Mouse (Mus musculus) CH12.LX (cell line): ENCODE measurements around the gene Coro6. TPM values are rescaled to one million over a fixed set of nuclear protein-coding genes. Genes with fewer than 3 reads are reported as not detected.

Experiments
- DNase-seq: peaks from one replicate; pipeline ENCODE4 v3.0.0-alpha.2; 2013; ENCODE audit errors: extremely low read depth
- H3K27ac ChIP-seq: 2 replicates; pipeline ENCODE4 v1.5.1; 2012; ENCODE audit warnings: low read depth, mild to moderate bottlenecking, control low read depth, moderate library complexity; ENCODE audit not compliant: insufficient read depth
- H3K27me3 ChIP-seq: replicated peaks from 2 replicates; pipeline ENCODE3; 2012; ENCODE audit warnings: inconsistent platforms
- H3K36me3 ChIP-seq, 2 experiments: replicated peaks in 1 of 2; 2 replicates each; pipeline versions ENCODE3 to v1.6.1; 2012; ENCODE audit warnings: inconsistent platforms in 1 of 2, low read length in 1 of 2, mild to moderate bottlenecking in 1 of 2, mixed read lengths in 1 of 2, moderate library complexity in 1 of 2; ENCODE audit not compliant: control insufficient read depth in 1 of 2, insufficient read depth in 1 of 2
- H3K4me1 ChIP-seq, 2 experiments: 2 replicates each; pipeline ENCODE4 v1.6.1; 2012; ENCODE audit warnings: inconsistent platforms in 1 of 2, moderate library complexity in 1 of 2; ENCODE audit not compliant: insufficient read depth in 2 of 2, control insufficient read depth in 1 of 2
- H3K4me2 ChIP-seq: 2 replicates; pipeline ENCODE4 v1.6.1; 2012; ENCODE audit warnings: low read depth, mild to moderate bottlenecking, control low read depth; ENCODE audit not compliant: poor library complexity, insufficient read depth, severe bottlenecking
- H3K4me3 ChIP-seq, 3 experiments: fragments of 150-350 bp in 1 of 3; sonication (generic) in 1 of 3; replicated peaks in 1 of 3; 2 replicates each; pipeline versions ENCODE3 to v1.5.1; 2011 to 2012; ENCODE audit warnings: low read depth in 2 of 3, low read length in 2 of 3, mild to moderate bottlenecking in 2 of 3, moderate library complexity in 2 of 3, control low read depth in 1 of 3, improper control_type of control experiment in 1 of 3, inconsistent platforms in 1 of 3, mixed read lengths in 1 of 3; ENCODE audit not compliant: poor library complexity in 1 of 3
- H3K79me2 ChIP-seq: replicated peaks from 2 replicates; pipeline ENCODE4 v1.6.1; 2012; ENCODE audit warnings: mild to moderate bottlenecking, moderate library complexity; ENCODE audit not compliant: control insufficient read depth, poor library complexity, insufficient read depth, severe bottlenecking; ENCODE audit errors: extremely low read depth
- H3K9ac ChIP-seq: 2 replicates; pipeline ENCODE4 v1.6.1; 2012; ENCODE audit warnings: low read depth, mild to moderate bottlenecking, control low read depth, moderate library complexity; ENCODE audit not compliant: insufficient read depth
- H3K9me3 ChIP-seq: replicated peaks from 2 replicates; pipeline ENCODE3; 2012; ENCODE audit warnings: low read length, inconsistent platforms, mixed read lengths
- CHD1 ChIP-seq: IDR thresholded peaks from 2 replicates; pipeline ENCODE4 v1.6.1; 2012; ENCODE audit warnings: low read depth, low read length, improper control_type of control experiment, inconsistent platforms
- CHD2 ChIP-seq: IDR thresholded peaks from 2 replicates; pipeline ENCODE4 v1.6.1; 2011; ENCODE audit warnings: low read length, improper control_type of control experiment
- E2F4 ChIP-seq: IDR thresholded peaks from 2 replicates; pipeline ENCODE4 v1.6.1; 2011; ENCODE audit warnings: low read depth, low read length, improper control_type of control experiment; ENCODE audit not compliant: insufficient replicate concordance
- EP300 ChIP-seq: IDR thresholded peaks from 2 replicates; pipeline ENCODE4 v1.6.1; 2011; ENCODE audit warnings: low read length, improper control_type of control experiment
- ETS1 ChIP-seq: conservative IDR thresholded peaks from 2 replicates; pipeline ENCODE4 v1.6.1; 2012; ENCODE audit warnings: low read depth, mild to moderate bottlenecking, inconsistent platforms, low read length, improper control_type of control experiment, moderate library complexity
- IRF4 ChIP-seq: IDR thresholded peaks from 2 replicates; pipeline ENCODE4 v1.6.1; 2014; ENCODE audit warnings: low read depth, mild to moderate bottlenecking, inconsistent platforms, low read length, improper control_type of control experiment
- JUN ChIP-seq: IDR thresholded peaks from 2 replicates; pipeline ENCODE4 v1.6.1; 2011; ENCODE audit warnings: low read depth, mild to moderate bottlenecking, low read length, improper control_type of control experiment, moderate library complexity; ENCODE audit not compliant: insufficient read depth
- KAT2A ChIP-seq: IDR thresholded peaks from 2 replicates; pipeline ENCODE4 v1.6.1; 2012; ENCODE audit warnings: low read length, improper control_type of control experiment, inconsistent platforms; ENCODE audit not compliant: insufficient replicate concordance
- MAFK ChIP-seq: IDR thresholded peaks from 2 replicates; pipeline ENCODE4 v1.6.1; 2011; ENCODE audit warnings: low read length, improper control_type of control experiment; ENCODE audit not compliant: insufficient replicate concordance
- NRF1 ChIP-seq: IDR thresholded peaks from 2 replicates; pipeline ENCODE4 v1.6.1; 2014; ENCODE audit warnings: low read depth, mild to moderate bottlenecking, inconsistent platforms, low read length, improper control_type of control experiment, moderate library complexity
- PAX5 ChIP-seq: IDR thresholded peaks from 2 replicates; pipeline ENCODE4 v1.6.1; 2012; ENCODE audit warnings: low read length, inconsistent platforms, mixed read lengths
- POLR2AphosphoS2 ChIP-seq: IDR thresholded peaks from 2 replicates; pipeline ENCODE4 v1.6.1; 2011; ENCODE audit warnings: low read depth, low read length, improper control_type of control experiment
- SIN3A ChIP-seq: IDR thresholded peaks from 2 replicates; pipeline ENCODE4 v1.6.1; 2012; ENCODE audit warnings: low read length, improper control_type of control experiment, inconsistent platforms
- TCF12 ChIP-seq: IDR thresholded peaks from 2 replicates; pipeline ENCODE4 v1.6.1; 2014; ENCODE audit warnings: low read depth, mild to moderate bottlenecking, inconsistent platforms, low read length, improper control_type of control experiment
- USF1 ChIP-seq: IDR thresholded peaks from 2 replicates; pipeline ENCODE4 v1.6.1; 2014; ENCODE audit warnings: low read depth, mild to moderate bottlenecking, inconsistent platforms, low read length, improper control_type of control experiment
- ZC3H11A ChIP-seq: IDR thresholded peaks from 2 replicates; pipeline ENCODE4 v1.6.1; 2012; ENCODE audit warnings: low read depth, mild to moderate bottlenecking, inconsistent platforms, low read length, improper control_type of control experiment
- ZKSCAN1 ChIP-seq: IDR thresholded peaks from 2 replicates; pipeline ENCODE4 v1.6.1; 2012; ENCODE audit warnings: low read depth, inconsistent platforms, low read length, improper control_type of control experiment, borderline replicate concordance
- ZMIZ1 ChIP-seq: IDR thresholded peaks from 2 replicates; pipeline ENCODE4 v1.6.1; 2012; ENCODE audit warnings: low read depth, mild to moderate bottlenecking, inconsistent platforms, low read length, improper control_type of control experiment
- dilution Hi-C: fragments of 300-500 bp; cut with MboI; formaldehyde crosslinking; loops from 2 replicates; pipeline ENCODE4 v1.14.3; 2020; ENCODE audit warnings: low sequenced_read_pairs; ENCODE audit not compliant: extremely low pct_unique_long_range_greater_than_20kb, extremely low pct_ligation_motif_present
- in situ Hi-C: fragments of 300-500 bp; cut with MboI; formaldehyde crosslinking; loops from 3 replicates; pipeline ENCODE4 v1.14.3; 2019; ENCODE audit warnings: low sequenced_read_pairs, low pct_ligation_motif_present, low pct_unique_long_range_greater_than_20kb, mixed read lengths
- polyA plus RNA-seq: library from polyadenylated mRNA; unstranded; fragments of >175 nt; gene quantifications from 2 replicates; pipeline ENCODE4 v1.2.1, GENCODE M21; 2012; ENCODE audit warnings: low read depth; ENCODE audit not compliant: insufficient read length
- total RNA-seq, 2 experiments: library from RNA; depleted of rRNA; stranded (reverse); fragments of 300-350 nt in 1 of 2; fragments of >200 nt in 1 of 2; gene quantifications; 2 replicates each; pipeline ENCODE4 v1.2.3; 2012 to 2014

Coro6 gene
- total and polyA plus RNA-seq, 3 experiments, result 0.25 to 0.39 TPM; not detected in 1

DNA sequence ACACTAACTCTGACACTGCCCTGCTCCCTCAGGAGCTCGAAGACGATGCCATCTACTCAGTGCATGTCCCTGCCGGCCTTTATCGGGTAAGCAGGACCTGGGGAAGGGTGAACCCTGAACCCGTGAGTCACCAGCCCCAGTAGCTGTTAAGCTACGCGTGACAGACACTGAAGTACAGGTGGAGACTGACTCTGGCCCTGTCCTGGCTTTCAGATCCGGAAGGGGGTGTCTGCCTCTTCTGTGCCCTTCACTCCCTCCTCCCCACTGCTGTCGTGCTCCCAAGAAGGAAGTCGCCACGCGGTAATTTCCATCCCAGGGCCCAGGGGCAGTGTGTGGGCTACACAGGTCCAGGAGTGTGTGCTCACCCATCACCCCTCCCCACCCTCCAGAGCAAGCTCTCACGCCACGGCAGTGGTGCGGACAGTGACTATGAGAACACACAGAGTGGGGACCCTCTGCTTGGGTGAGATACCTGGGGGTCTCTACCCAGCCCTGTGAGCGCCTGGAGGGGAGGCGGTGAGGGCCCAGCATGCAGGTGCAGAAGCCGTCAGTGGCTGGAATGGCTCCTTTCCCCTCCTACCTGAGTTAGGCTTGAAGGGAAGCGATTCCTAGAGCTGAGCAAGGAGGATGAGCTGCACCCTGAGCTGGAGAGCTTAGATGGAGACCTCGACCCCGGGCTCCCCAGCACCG lies 43.2 kb downstream of the Coro6 start:
- Histone ChIP-seq H3K36me3 (peaks cover 61 to 95% of the 10 kb centered on the region in 2 experiments), H3K4me1 (peaks cover 7 to 27% of the 10 kb centered on the region in 2 experiments), H3K9ac (no peak overlapping the region), H3K9me3 (no peaks in the 10 kb centered on the region), H3K27me3 (no peaks in the 10 kb centered on the region), H3K79me2 (no peaks in the 10 kb centered on the region), H3K27ac (no peak overlapping the region), H3K4me2 (no peak overlapping the region), H3K4me3 (no peak overlapping the region)
- TF ChIP-seq SIN3A (no peak), ZMIZ1 (no peak), ZKSCAN1 (no peak), ZC3H11A (no peak), TCF12 (no peak), NRF1 (no peak), PAX5 (no peak), USF1 (no peak), CHD1 (no peak), ETS1 (no peak), KAT2A (no peak), IRF4 (no peak)
- no peak for DNase-seq
- in situ Hi-C loops (no loop called here), dilution Hi-C loops (no loop called here)

DNA sequence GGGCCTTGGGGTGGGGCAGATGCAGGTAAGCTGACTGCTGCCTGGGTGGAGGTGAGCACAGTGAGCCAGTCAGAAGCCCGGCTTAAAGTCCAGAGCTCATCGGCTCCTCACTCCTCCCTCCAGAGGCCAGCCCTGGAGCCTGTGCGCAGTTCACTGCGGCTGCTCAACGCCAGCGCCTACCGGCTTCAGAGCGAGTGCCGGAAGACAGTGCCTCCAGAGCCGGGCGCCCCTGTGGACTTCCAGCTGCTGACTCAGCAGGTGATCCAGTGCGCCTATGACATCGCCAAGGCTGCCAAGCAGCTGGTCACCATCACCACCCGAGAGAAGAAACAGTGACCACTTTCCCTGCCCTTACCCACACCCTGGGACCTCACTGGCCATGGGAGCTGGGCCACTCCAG lies 44.1 kb downstream of the Coro6 start:
- H3K27ac ChIP-seq, result no peak overlapping the region
- no peak overlapping the region for H3K9ac ChIP-seq
- TF ChIP-seq POLR2AphosphoS2 (no peak), EP300 (no peak), CHD2 (no peak), JUN (no peak), MAFK (peak; percentile 62; the same call in 1 of the 2 replicates), TCF12 (no peak), ETS1 (no peak), E2F4 (no peak)
- no peaks in the 10 kb centered on the region for H3K9me3 ChIP-seq
- no peaks in the 10 kb centered on the region for H3K79me2 ChIP-seq
- no peak for DNase-seq
- H3K27me3 ChIP-seq, result no peaks in the 10 kb centered on the region
- H3K36me3 ChIP-seq, result peaks cover 57 to 91% of the 10 kb centered on the region in 2 experiments
- no peak overlapping the region for H3K4me2 ChIP-seq
- in situ Hi-C loops, result no loop called here
- peaks cover 7 to 21% of the 10 kb centered on the region in 2 experiments for H3K4me1 ChIP-seq
- no peak overlapping the region for H3K4me3 ChIP-seq
- dilution Hi-C loops, result no loop called here
